Mouse (Mus musculus) C2C12 (cell line): ENCODE measurements around the gene Gm28729. TPM values are rescaled to one million over a fixed set of nuclear protein-coding genes. Genes with fewer than 3 reads are reported as not detected.
"Not testable (repeated sequence)": the region's sequence is repeated elsewhere in the genome, so short reads cannot be mapped to it uniquely, and the experiment has no call there.

Source experiments
- H3K27me3 ChIP-seq: one replicate; pipeline ENCODE4 v1.6.1; 2011; ENCODE audit not compliant: control insufficient read depth, insufficient read depth, insufficient read length
- H3K36me3 ChIP-seq: one replicate; pipeline ENCODE4 v1.6.1; 2011; ENCODE audit not compliant: control insufficient read depth, insufficient read depth
- H3K4me3 ChIP-seq: one replicate; pipeline ENCODE4 v1.5.1; 2011; ENCODE audit warnings: mild to moderate bottlenecking, control low read depth; ENCODE audit not compliant: poor library complexity, insufficient read depth, severe bottlenecking
- H3K79me2 ChIP-seq: one replicate; pipeline ENCODE4 v1.6.1; 2011; ENCODE audit not compliant: control insufficient read depth, insufficient read depth
- H3K79me3 ChIP-seq: one replicate; pipeline ENCODE4 v1.6.1; 2011; ENCODE audit warnings: low read depth, control low read depth
- H3ac ChIP-seq: one replicate; pipeline ENCODE3; 2011; ENCODE audit warnings: low read depth; ENCODE audit not compliant: control insufficient read depth, insufficient read length
- CEBPB ChIP-seq: IDR thresholded peaks from one replicate; pipeline ENCODE4 v1.6.1; 2011; ENCODE audit warnings: low read depth, mild to moderate bottlenecking, control low read depth, moderate library complexity
- CTCF ChIP-seq: IDR thresholded peaks from one replicate; pipeline ENCODE4 v1.5.1; 2011; ENCODE audit not compliant: control insufficient read depth, insufficient read depth, insufficient read length
- FOSL1 ChIP-seq: IDR thresholded peaks from one replicate; pipeline ENCODE4 v1.8.0; 2011; ENCODE audit warnings: mild to moderate bottlenecking, low read length; ENCODE audit not compliant: poor library complexity, insufficient read depth, severe bottlenecking
- MAX ChIP-seq: IDR thresholded peaks from one replicate; pipeline ENCODE4 v1.6.1; 2011; ENCODE audit warnings: mild to moderate bottlenecking, control low read depth
- MYOD1 ChIP-seq: IDR thresholded peaks from one replicate; pipeline ENCODE4 v1.6.1; 2011; ENCODE audit warnings: low read depth; ENCODE audit not compliant: control insufficient read depth, insufficient read length
- MYOG ChIP-seq: IDR thresholded peaks from one replicate; pipeline ENCODE4 v1.6.1; 2011; ENCODE audit not compliant: control insufficient read depth, insufficient read length; ENCODE audit errors: extremely low read depth
- USF1 ChIP-seq: IDR thresholded peaks from one replicate; pipeline ENCODE4 v1.6.1; 2011; ENCODE audit warnings: low read depth, mild to moderate bottlenecking, control low read depth, moderate library complexity
- polyA plus RNA-seq: library from polyadenylated mRNA; unstranded; fragments of >200 nt; fragmentation: generic; extraction: Trizol; gene quantifications from one replicate; pipeline ENCODE4 v1.2.1, GENCODE M21; 2012; ENCODE audit warnings: missing spikeins

Gene Gm28729
- polyA plus RNA-seq, 1 experiment = not detected

DNA sequence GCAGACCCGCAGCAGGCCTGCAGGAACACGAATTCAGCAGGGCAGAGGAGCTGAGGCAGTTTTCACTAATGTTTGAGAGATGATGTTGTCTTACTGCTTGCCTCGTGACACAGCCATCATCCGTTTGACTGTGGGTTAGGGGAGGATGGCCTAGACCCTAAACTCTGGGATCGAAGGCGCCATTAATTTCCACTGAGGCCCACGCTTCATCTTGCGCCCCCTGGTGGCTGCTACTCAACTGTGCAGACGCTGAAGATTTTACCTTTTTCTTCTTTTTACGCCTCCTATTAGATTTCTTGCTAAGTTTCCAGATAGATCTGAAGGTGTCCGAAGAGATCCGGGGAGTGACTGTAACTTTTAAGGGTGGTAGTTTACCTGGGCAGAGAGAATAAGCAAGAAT is 33.3 kb downstream of the Gm28729 start:
- H3K79me3 ChIP-seq = no peaks in the 10 kb centered on the region
- no peak overlapping the region for H3ac ChIP-seq
- H3K36me3 ChIP-seq = no peaks in the 10 kb centered on the region
- H3K27me3 ChIP-seq = no peaks in the 10 kb centered on the region
- H3K4me3 ChIP-seq = no peak overlapping the region
- H3K79me2 ChIP-seq = no peaks in the 10 kb centered on the region
- no peak for TF ChIP-seq CTCF
- no peak for TF ChIP-seq MYOG

DNA sequence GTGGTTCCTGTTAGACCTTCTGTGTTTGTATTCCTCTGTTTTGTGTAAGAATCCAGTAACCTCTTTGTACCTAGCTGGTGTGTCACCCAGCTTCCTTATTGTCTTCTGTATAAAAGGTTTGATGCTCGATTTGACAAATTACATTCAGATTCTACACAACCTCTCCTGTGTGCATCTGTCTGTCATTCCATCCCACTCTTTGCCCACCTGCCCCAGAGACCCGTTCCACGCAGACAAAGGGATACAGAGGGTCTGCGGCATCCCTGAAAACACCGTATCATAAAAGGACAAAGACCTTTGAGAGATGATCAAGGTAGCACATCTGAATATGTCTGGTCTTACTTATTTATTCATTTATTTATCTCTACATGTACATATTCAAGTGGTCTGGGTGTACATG is 37.2 kb downstream of the Gm28729 start:
- not testable (repeated sequence) for H3K79me2 ChIP-seq, H3K79me3 ChIP-seq, H3K27me3 ChIP-seq, H3K36me3 ChIP-seq, H3K4me3 ChIP-seq, H3ac ChIP-seq

DNA sequence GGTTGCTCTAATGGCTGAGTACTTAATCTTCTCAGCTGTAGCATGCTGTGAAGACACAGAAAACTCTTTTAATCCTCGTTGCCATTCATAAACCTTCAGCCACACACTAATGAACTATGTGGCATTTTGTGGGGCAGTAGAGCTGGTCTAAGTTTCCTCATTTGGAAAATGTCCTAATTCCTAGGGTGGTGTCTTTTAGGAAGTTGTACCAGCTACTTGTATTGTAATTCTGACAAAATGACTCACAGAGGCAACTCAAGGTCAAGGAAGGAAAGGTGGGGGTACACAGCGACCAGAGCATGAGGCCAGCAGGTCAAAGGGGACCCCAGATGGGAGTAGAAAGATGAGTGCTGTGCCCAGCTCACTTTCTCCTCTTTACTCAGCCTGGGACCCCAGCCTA is 41.4 kb downstream of the Gm28729 start:
- Histone ChIP-seq H3K79me3 (no peaks in the 10 kb centered on the region), H3K79me2 (no peaks in the 10 kb centered on the region), H3K4me3 (no peak overlapping the region), H3K27me3 (no peaks in the 10 kb centered on the region), H3K36me3 (no peaks in the 10 kb centered on the region), H3ac (no peak overlapping the region)
- TF ChIP-seq CTCF (no peak), FOSL1 (no peak)

GRCm38 (mm10) chr9:96483028-96483427 is 42.0 kb downstream of the Gm28729 start:
- no peak for TF ChIP-seq USF1
- TF ChIP-seq CEBPB = no peak

DNA sequence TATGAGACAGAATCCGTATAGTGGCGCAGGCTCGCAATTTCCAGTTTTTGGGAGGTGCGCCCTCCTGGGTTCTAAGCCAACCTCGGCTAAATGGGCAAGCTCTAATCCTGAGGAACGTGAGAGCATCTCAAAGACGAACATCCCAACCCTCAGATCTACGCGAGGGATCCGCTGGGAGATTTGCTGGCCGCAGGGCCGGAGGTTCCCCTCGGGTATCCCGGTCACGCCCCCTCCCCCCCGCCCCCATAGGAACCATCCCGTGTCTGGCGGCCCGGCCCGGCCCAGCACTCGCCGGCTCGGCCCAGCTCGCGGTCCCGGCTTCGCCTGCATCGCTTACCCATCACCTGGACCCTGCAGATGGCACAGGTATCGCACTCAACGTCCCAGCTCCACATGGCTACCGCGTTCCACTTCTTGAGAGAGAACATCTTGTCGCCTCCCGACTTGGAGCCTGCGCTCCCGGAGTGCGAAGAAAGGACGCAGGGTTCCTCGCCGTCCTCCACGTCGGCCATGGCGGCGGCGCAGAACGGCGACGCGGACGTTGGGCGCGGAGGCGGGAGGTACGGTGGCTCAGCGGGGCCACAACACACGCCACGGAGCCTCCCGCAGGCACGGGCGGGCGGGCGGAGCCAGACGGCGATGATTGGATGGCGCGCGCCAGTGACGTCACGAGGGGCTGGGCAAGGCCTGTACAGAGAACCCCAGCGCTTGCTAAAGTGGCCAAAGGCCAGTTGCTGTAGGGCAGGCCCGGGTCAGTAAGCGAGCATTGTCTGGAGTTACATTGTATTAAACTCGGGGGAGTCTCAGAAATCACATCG is 46.8 kb downstream of the Gm28729 start, which contains the start of gene Rnf7:
Rnf7 (minus strand) TSS at position 605 of the 818 bp plus-strand sequence.
- H3K79me3 ChIP-seq = peaks cover 44% of the 10 kb centered on the region
- peak within 1 kb of the TSS; percentile 86 for H3K4me3 ChIP-seq
- H3K79me2 ChIP-seq = peaks cover 52% of the 10 kb centered on the region
- TF ChIP-seq CEBPB (no peak), MAX (peak; percentile 41)
- peak within 1 kb of the TSS; percentile 98 for H3ac ChIP-seq
- H3K27me3 ChIP-seq = no peaks in the 10 kb centered on the region
- H3K36me3 ChIP-seq = peaks cover 14% of the 10 kb centered on the region

More at GRCm38 (mm10) chr9:96483028-96483427, 42.0 kb downstream of the Gm28729 start:
- no peaks in the 10 kb centered on the region for H3K36me3 ChIP-seq
- no peak overlapping the region for H3ac ChIP-seq
- H3K79me3 ChIP-seq = peaks cover under 1% of the 10 kb centered on the region
- no peak overlapping the region for H3K4me3 ChIP-seq
- H3K27me3 ChIP-seq = no peaks in the 10 kb centered on the region
- H3K79me2 ChIP-seq = peaks cover 4% of the 10 kb centered on the region

GRCm38 (mm10) chr9:96472356-96472755 is 52.7 kb downstream of the Gm28729 start:
- Histone ChIP-seq H3ac (no peak overlapping the region), H3K79me3 (peaks cover 41% of the 10 kb centered on the region), H3K4me3 (no peak overlapping the region), H3K27me3 (no peaks in the 10 kb centered on the region), H3K79me2 (peaks cover 51% of the 10 kb centered on the region), H3K36me3 (peaks cover 30% of the 10 kb centered on the region)
- TF ChIP-seq FOSL1 = no peak
- TF ChIP-seq MAX = no peak
- TF ChIP-seq CEBPB = no peak
- no peak for TF ChIP-seq USF1
- no peak for TF ChIP-seq MYOD1
- no peak for TF ChIP-seq CTCF
- no peak for TF ChIP-seq MYOG

DNA sequence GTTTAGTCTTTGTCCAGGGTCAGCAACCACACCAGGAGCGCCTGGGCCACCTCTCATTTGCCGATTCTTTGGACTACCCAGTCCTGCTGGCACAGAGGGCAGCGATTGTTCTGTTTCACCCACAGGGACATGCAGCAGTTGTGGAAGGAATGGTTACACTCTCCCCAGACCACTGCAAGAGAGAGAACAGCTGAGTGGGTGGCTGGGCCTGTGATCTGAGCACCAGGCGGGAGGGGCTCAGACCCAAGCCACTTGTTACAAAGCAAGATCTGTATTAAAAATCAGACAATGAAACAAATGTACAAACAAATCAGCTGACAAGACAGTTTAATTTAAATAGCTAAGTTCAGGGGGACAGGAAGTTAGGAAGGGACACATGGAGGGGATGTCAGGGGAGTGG is 53.4 kb downstream of the Gm28729 start:
- not testable (repeated sequence) for H3K27me3 ChIP-seq, H3K4me3 ChIP-seq, H3ac ChIP-seq
- H3K79me3 ChIP-seq = peaks cover 35% of the 10 kb centered on the region
- H3K36me3 ChIP-seq = peaks cover 30% of the 10 kb centered on the region
- peaks cover 44% of the 10 kb centered on the region for H3K79me2 ChIP-seq
